Mouse (Mus musculus) frontal cortex, postnatal 25 days (tissue): ENCODE measurements around the gene Hint2.

Experiments
- DNase-seq, 2 experiments: peaks; one replicate each; pipeline ENCODE4 v3.0.0; 2022; ENCODE audit warnings: low spot score in 2 of 2

Hint2 gene

DNA sequence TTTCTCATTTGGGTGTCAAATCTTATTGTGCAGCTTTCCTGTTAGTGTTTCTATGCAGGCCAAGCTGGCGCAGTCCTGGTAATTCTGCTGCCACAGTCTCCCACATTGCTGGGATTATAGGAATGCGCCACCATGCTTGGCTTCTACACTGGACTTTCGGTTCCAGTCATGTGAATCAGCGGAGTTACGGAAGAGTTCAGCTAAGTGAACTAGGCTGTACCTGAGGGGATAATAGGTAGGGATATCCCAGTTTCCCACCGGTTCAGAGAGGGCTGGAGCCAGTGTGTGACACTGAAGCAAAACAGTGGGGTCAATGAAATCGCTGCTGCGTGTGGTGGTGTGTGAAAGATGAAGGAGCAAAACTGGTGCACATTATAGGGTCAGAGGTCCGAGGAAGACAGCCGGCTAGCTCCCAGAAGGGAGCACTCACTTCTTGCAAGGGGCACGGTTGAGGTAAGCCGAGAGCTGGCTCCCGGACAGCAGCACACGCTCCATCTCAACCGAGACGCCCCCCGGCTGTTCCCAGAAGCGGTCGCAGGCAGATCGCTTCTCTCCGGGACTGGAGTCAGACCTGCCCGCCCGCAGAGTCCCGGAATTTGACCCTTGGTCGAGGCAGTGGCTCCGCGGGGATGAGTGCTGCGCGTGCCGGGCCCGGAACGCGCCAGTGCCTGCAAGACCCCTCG is 469 bp downstream of the Hint2 start:
- DNase-seq: no peak

DNA sequence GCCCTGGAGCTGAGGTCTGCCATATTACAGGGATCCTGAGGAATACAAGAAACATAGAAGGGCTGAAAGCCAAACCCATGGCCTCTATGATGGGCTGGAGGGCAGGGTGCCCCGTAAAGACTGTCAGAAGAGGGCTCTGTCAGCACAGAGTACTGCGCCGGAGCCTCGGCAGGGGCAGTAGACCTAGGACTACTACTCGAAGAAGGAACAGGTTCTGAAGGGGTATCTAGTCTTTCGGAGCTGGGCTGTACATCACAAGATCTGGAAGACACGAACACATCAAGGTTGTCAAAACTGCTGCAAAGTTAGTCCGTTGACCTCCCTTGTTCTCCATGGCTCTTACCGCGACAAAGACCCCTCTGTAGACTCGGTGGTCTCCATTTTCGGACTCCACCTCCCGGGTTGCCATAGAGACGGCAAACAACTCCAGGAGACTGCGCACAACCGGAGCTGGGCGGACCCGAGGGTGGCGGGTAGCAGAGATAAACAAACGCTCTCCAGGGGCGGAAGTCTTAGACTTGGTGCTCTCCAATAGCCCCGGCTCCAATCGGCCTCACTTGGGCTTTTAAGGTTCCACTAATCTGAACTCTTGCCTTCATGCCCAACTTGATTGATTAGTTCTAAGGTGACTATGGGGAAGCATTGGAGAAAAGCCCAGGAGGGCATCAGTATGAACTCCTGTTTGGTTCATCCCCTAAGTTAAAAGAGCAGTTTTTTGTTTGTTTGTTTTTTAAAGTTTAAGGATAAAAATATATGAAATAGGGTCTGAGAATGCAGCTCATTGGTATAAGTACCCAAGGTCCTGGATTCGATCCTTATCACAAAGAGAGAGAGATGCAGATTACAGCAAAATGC is 2.9 kb downstream of the Hint2 start, which contains the start of gene Spag8:
TSS of gene Spag8 (minus strand) at position 434 of the 855 bp plus-strand sequence.
- DNase-seq: no peak

DNA sequence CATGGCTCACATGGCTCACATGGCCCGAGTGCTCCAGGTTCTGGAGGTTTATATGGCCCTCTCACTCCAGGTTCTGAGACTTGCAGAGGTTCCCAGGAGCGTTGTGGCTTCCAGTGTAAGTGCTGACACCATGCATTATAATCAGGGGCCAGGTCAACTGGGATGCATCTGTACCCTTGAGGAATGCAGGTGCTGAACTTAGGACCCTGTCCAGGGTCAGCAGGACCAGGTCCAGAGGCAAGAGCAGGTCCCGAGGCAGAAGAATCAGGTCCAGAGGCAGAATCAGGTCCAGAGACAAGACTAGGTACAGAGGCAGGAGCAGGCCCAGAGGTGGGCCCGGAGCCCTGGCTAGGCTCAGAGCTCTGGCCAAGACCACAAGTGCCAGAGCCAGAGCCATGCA is 3.5 kb downstream of the Hint2 start:
- DNase-seq: no peak

DNA sequence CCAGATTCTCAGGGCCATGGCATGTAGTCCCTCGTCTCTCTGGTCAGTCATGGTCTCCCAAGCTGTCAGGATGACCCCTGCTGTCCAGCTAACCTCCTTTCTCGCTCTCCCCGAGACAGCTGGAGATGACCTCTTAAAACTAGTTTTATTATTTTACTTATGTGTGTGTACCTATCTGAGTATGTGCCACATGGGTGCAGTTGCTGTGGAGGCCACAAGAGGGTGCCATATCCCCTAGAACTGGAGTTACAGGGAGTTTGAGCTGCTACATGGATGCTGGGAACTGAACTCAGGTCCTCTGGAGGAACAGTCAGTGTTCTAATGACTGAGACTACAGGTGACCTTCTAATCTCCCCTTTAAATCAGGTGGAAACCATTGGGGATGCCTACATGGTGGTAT is 6.5 kb downstream of the Hint2 start:
- DNase-seq: no peak

DNA sequence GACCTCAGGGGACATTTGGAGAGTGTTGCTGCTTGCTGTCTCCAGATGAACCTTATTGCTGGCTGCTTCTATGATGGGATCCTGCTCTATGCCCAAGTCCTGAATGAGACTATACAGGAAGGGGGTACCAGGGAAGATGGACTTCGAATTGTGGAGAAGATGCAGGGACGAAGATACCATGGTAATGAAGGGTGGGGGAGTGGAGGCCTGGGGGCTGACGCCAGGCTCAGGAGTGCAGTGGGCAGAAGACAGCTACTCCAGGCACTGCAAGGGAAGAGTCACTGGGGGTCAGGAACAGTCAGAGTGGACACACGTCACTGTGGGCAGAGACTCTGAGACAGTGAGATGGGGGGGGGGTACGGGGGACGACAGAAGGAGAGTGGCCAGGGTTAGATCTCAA is 15.8 kb downstream of the Hint2 start:
- no peak for DNase-seq

DNA sequence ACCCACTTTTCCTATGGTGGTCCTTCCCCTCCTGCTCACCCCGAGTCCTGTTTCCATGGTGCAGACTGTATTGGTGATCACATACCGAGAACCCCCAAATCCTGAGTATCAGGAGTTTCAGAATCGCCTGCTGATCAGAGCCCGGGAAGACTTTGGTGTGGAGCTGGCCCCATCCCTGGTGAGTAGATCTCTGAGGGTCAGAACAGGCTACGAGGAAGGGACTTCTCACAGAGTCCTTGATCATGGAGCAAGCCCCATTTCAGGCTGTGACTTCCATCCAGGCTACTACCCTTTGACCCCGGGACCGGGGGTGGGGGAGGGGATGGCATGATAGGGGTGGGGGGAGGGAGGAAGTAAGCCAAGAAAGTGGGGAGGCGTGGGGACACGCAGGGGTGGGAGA is 16.2 kb downstream of the Hint2 start:
- DNase-seq: no peak

DNA sequence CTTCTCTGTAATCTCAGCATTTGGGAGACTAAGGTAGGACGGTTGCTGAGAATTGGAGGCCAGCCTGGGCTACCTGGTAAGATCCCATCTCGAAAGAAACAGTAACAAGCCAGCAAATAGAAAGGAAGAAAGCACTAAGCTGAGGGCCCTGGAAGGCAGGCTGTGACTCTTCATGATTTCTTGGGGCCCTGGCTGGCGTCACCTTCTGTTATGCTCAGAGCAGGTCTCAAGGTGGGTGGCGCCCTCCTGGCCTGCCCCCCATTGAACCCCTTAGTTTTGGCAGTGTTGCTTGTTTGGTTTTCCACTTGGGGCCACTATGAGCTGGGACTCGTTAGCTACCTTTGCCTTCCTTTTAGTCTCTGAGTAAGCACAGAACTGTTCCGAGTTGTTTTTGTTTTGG is 19.5 kb downstream of the Hint2 start:
- no peak for DNase-seq

DNA sequence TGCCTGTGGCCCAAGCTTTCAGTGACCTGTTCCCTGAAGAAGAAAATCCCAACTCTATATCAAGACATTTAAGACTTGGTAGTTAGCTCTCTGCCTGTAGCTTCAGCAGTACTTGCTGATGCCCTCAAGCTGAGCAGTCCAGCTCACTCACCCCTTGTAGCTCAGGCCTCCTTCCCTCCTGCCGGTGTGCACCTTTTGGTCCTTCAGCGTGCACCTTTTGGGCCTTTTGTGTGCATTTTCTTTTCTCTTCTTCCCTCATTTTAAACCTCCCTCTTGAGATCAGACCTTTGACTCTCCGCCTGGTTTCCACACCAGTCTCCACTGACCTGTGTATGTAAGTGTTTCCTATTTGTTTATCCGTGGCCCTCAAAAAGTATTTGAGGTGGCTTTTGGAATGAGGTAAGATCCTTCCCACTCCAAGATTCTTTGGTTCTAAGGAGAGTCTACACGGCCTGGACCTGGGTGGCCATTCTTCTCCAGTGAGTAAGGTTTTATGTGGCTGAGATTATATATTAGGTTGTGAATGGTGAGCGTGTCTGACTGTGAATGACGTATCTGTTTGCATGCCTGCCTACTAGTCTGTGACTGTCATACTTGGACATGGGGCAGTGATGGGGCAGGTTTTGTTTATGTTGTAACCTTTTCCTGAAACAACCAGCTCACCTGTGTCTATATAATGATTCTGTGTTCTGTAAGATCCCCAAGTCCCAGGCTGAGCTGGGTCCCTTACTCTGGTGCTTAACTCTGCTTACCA is 21.5 kb downstream of the Hint2 start:
- DNase-seq: no peak

DNA sequence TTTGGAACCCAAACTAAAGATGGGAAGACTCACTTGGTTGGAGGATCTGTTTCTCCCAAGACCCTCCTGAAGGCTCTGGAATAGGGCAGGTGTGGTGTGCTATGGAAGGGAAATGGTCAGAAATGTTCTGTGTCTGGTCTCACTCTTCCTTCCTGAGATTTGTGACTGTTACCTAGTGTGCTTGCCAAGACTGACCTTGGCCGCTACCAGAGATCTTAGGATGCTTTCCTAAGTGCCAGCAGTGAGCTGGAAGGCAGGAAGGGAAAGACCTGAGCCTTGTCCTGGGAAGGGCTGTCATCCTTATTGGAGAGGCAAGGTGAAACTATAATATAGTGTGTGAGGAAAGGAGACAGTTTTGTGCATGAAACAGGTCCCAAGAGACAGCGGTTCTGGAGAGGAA is 22.5 kb downstream of the Hint2 start:
- no peak for DNase-seq

DNA sequence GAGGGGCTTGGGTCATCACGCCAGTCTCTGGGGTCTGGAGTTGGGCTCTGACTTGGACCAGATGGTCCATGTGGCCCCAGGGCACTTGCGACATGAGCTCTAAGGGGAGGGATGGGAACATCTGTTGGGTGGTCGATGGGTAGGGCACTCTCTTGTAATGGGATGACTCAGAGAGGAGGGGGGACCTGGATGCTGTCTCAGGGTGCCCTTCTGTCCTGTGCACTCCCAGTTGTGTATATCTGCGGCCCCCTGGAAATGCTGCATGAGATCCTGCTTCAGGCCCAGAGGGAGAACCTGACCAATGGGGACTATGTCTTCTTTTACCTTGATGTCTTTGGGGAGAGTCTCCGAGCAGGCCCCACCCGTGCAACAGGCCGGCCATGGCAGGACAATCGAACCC is 23.0 kb downstream of the Hint2 start:
- DNase-seq: no peak

DNA sequence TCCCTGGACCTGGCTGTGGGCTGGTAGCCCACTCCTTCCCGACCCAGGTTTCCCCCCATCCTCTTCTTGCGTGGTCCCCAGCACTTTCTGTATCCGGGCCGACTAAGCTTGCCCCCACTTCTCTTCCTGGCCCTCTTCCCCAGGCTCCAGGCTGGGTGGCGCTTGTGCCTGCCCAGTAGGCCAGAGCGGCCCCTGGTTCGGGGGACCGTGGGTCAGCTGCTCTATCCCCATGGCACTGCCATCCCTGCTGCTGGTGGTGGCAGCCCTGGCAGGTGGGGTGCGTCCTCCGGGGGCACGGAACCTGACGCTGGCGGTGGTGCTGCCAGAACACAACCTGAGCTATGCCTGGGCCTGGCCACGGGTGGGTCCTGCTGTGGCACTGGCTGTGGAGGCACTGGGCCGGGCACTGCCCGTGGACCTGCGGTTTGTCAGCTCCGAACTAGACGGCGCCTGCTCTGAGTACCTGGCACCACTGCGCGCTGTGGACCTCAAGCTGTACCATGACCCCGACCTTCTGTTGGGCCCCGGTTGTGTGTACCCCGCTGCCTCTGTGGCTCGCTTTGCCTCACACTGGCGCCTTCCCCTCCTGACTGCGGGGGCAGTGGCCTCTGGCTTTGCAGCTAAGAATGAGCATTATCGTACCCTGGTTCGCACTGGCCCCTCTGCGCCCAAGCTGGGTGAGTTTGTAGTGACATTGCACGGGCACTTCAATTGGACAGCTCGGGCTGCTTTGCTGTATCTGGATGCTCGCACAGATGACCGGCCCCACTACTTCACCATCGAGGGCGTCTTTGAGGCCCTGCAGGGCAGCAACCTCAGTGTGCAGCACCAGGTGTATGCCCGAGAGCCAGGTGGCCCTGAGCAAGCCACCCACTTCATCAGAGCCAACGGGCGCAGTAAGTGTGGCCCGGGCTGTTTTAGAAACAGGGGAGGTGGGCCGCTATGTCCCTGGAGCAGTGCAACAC is 24.0 kb downstream of the Hint2 start:
- no peak for DNase-seq

DNA sequence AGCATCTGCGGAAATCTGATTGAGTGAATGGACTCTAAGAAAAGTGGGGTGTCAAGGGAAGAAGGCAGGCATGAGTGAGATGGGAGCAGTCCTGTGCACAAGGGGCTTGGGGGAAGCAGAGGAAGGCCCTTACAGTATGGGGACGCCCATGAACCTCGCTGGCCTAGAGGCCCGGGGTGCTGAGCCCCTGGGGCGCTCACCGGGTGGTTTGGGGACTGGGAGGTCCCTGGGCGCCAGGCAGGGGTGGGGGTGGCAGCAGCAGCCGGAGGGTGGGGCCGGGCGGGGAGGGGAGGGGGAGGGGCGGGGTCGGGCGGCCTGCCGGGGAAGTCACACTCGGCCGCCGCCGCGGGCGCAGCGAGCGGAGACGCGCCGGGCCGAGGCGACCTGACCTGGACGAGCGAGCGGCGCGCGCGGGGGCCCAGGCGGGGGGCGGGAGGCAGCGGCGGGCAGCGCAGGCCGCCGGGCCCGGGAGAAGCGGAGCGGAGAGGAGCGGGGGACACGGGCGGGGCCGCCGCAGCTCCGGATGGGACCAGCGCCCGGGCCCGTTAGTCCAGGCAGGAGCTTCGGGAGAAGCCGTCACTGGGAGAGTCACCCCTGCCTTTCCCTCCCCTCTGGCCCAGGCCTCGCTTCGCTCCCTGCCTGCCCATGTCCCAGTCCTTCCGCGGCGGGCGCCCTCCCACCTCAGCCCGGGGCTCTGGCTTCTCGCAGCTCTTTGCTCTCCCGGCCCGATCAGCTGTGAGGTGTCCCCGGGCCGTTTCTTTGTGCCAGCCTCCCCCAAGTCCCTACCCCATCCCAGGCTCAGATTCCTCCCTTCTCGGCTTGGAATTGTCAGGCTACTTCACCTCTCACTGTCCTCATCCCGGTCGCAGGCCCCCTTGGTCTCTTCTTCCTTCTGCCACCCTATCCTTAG is 25.0 kb downstream of the Hint2 start, which contains the start of gene Npr2:
TSS of gene Npr2 (plus strand) at position 890 of the 910 bp plus-strand sequence.
- no peak for DNase-seq

DNA sequence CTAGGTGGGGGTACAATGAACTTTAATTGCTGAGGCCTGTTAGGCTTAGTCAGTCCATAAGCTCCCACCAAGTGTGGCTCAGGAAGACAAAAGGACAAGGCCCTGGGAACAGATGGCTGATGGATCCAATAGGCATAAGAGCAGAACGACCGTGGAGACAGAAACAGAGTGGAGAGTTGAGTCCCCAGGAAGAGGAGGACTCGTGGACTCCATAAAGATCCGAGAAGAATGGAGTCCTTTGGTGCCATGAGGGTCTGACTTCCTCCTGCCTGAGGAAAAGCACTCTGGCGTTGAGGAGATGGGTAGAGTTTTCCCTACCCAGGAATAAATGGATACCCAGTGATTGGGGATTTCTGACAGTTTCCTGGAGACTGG is 25.6 kb downstream of the Hint2 start:
- DNase-seq: no peak

DNA sequence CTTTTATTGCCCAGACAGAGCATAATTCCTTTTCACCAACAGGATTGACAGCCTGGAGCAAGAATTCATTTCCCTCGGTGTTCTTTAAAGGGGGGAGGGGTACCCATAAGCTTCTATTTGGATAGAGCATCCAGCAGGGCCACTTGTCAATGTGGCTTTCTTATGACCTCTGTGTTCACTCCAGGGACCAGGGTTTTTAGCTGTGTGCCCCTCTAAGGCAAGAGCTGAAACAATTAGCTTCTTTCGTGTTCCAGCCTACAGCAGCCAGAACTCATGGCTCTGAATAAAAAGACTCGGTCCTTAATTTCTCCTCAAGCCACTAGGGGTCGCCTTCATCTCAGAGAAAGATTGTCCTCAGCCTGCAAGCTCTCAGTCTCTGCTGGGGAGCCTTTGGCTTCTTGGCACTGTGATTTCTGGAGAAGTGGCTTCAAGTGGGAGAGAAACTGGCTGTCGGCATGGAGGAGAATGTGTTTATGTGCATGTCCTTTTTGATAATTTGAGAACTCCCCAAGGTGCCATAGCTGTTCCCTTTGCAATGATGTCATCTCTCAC is 26.2 kb downstream of the Hint2 start:
- DNase-seq: peak; percentile 58 to 80

DNA sequence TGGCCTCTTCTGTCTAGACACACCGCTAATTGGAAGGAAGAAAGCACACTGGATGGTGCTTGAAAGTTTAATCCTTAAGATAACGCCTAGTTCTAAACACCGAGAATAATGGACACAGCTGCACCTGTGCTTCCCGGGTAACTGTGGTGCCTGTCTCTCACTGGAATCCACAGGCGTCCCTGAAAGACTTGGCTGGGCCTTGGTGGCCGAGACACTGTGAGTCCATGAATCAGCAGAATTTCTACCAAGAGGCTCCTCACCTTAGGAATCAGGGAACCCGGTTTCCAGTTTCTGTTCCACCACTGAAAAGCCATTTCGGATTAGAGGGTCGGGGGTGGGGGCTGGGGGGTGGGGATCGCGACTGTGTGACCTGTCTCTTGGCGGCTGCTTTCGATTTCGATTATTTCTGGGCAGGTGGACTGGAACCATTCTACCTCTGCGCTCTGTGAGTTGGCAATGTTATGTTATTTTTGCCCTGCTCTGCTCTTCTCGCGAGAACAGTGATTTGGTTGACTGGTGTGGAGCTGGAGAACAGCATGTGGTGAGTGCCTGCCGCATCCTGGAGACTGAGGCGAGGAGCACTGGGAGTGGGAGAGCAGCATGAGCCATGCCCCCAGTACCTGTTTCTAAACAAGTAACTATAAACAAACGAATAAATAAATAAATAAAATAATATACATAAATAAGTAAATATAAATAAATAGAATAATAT is 27.0 kb downstream of the Hint2 start:
- no peak for DNase-seq

DNA sequence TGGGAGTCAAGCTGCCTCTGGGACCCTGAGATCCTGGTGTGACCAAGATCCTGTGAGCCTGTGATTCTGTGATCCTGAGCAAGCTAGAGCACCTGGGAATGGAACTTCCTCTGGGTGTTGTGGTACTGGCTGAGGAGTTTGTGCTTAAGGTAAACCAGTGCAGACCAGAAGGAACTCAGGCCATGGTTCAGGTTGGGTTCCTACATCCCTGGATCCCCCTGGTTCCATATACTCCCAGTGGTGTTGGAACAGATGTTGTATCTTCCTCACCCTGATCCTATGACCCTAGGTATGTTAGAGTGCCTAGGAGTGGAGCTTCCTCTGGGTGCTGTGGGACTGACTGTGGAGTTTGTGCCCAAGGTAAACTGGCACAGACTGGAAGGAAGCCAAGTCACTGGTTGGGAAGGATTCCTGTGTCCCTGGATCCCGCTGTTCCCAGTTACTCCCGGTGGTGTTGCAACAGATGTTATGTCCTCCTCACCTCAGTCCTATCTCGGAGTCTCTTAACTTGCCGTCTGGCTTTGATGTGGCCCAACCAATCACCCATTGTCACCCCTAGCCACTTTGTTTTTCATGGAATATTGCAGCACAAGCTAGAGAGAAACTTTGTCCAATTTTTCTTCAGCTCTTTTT is 36.0 kb downstream of the Hint2 start:
- DNase-seq: no peak

DNA sequence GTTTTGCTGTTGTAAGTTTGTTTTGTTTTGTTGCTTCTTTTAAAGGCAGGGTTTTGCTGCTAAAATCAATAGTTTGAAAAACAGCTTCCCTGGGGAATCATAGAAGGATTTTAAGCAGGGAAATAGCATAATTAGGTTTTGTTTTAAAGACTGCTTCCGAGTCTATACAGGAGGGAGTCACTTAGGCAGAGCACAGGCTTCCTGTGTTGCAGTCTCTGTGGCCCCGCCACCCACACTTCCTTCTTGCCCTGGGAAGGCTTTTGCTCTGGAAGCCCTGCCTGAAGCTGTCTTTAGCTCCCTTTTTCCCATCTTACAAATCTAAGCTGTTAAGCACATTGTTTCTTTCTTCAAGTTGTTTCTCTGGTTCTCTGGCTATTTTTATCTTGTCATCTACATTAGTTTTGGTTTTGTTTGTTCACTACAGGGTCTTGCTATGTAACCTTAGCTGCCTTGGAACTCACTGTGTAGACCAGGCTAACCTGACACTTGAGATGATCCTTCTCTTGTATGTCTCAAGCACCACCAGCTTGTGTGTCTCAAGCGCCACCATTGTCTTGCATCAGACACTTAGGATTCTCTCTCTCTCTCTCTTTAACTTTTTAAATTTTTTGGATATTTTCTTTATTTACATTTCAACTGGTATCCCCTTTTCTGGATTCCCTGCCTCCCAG is 43.1 kb downstream of the Hint2 start:
- no peak for DNase-seq

DNA sequence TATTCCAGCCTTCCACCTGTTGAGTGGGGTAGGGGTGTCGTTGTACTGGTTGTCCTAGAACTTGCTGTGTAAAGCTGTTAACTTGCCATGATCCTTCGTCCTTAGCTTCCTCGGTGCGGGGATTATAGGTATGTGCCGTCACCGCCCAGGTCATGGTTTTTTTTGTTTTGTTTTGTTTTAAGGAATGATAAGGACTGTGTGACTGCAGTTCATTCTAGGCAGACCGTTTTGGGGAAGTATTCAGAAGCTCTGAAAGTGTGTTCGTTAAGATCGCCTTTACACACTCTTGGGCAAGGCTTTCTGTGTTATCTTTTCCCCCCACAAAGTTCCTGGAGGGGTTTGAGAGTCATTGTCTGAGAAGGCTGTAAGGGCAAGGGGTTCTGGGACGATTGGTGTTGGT is 43.7 kb downstream of the Hint2 start:
- DNase-seq: no peak
